7 mouse cellular contexts compared by ENCODE assay signal in the genomic region with DNA sequence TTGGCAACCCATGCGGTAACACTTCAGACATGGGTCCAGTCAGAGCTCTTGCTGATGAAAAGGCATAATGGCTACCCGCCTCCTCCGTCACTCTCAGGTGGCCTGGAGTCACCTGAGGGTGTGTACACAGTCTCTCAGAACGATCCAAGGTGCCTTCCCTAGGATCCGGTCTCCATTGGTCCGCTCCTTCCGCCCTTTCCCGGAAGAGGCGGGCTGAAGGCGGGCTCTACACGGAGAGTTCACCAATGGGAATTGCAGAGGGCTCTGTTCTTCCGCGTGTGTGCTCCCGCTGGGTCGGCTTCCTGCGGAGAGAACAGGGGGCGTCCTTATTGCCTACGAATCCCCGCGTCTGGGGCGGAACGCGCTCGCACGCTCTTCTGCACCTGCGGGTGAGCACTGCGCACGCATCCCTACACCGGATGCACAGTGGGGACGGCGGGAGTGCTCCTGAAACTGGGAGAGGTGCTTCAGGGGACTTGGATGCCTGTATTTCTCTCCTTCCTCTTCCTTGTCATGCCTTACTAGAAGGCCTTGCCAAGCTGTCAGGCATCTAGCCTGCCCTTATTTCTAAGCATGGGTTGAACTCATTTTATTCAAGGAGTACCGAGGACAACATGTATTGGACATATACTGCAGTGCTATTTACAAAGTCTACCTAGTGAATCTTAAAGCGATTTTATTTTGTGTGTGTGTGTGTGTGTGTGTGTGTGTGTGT. TPM values are rescaled to one million over a fixed set of nuclear protein-coding genes. Genes with fewer than 3 reads are reported as not detected.
DNase-seq lines count a peak whose midpoint lies in the region; ATAC-seq lines count a peak whose summit lies in the region.

TSS of gene Coa4 (plus strand) at position 268 of the 715 bp plus-strand sequence.

- H3K9ac ChIP-seq in intestine, embryonic 16.5 days (ENCODE audit: low read depth, low read length), result peak within 1 kb of the TSS; percentile 85
- H3K9ac ChIP-seq in midbrain, embryonic 11.5 days (ENCODE audit: low read length), result peak within 1 kb of the TSS; percentile 81

- peaks cover 4% of the 10 kb centered on the region; the same call in 1 of the 2 replicates for H3K4me1 ChIP-seq in intestine, embryonic 16.5 days (ENCODE audit: control insufficient read depth, insufficient read depth, low read length)
- H3K4me1 ChIP-seq in midbrain, embryonic 11.5 days (ENCODE audit: control insufficient read depth, insufficient read depth, low read length), result peaks cover 6% of the 10 kb centered on the region

- intact Hi-C loops in left cerebral cortex, postnatal 36 days (cut with DNase I), result loop anchor here (5.0 kb wide), 1 partner anchor 55 kb away; no protein-coding TSS in a partner anchor

- H3K9me3 ChIP-seq in intestine, embryonic 16.5 days (ENCODE audit: control insufficient read depth, low read length), result no peaks in the 10 kb centered on the region
- H3K9me3 ChIP-seq in midbrain, embryonic 11.5 days (ENCODE audit: control insufficient read depth, low read length), result no peaks in the 10 kb centered on the region

- H3K27ac ChIP-seq in intestine, embryonic 16.5 days (ENCODE audit: low read length), result peak within 1 kb of the TSS; percentile 98
- H3K27ac ChIP-seq in midbrain, embryonic 11.5 days (ENCODE audit: low read depth, low read length), result no peak within 1 kb of the TSS

- DNase-seq in adrenal gland, adult 8-10 months, result peak; percentile 78
- DNase-seq in embryo, embryonic 9.5 days (ENCODE audit: extremely low spot score), result peak; percentile 90
- peak; percentile 56 to 81 for DNase-seq in gastrocnemius, postnatal 4 days (ENCODE audit: low spot score in 2 of 2)
- peak; percentile 87 to 90 for DNase-seq in left cerebral cortex, postnatal 36 days (ENCODE audit: low spot score in 2 of 2)
- peak; percentile 98 for DNase-seq in midbrain, embryonic 11.5 days (ENCODE audit: low spot score, missing footprints)
- peak; percentile 91 for DNase-seq in skeletal muscle tissue, adult 2 months (ENCODE audit: low read depth, low spot score)

- WGBS in intestine, embryonic 16.5 days, result under 1% methylated on average over 33 of the region's 33 CpGs
- WGBS in midbrain, embryonic 11.5 days, result under 1% methylated on average over 33 of the region's 33 CpGs

- H3K4me2 ChIP-seq in intestine, embryonic 16.5 days (ENCODE audit: low read depth, low read length), result peak within 1 kb of the TSS; percentile 57
- H3K4me2 ChIP-seq in midbrain, embryonic 11.5 days, result peak within 1 kb of the TSS; percentile 61

- peak; percentile 99 for ATAC-seq in intestine, embryonic 16.5 days
- peak; percentile 100 for ATAC-seq in midbrain, embryonic 11.5 days (ENCODE audit: low FRiP score)

- H3K4me3 ChIP-seq in intestine, embryonic 16.5 days (ENCODE audit: low read length), result peak within 1 kb of the TSS; percentile 80
- peak within 1 kb of the TSS; percentile 66 for H3K4me3 ChIP-seq in midbrain, embryonic 11.5 days (ENCODE audit: low read depth, low read length)

- H3K36me3 ChIP-seq in intestine, embryonic 16.5 days (ENCODE audit: control insufficient read depth, insufficient read depth, low read length), result peaks cover 12% of the 10 kb centered on the region
- peaks cover 12% of the 10 kb centered on the region for H3K36me3 ChIP-seq in midbrain, embryonic 11.5 days (ENCODE audit: control insufficient read depth, insufficient read depth, low read length)

- no peaks in the 10 kb centered on the region for H3K27me3 ChIP-seq in intestine, embryonic 16.5 days (replicated peaks; ENCODE audit: control insufficient read depth, insufficient read depth, low read length)
- no peaks in the 10 kb centered on the region; the same call in 1 of the 2 replicates for H3K27me3 ChIP-seq in midbrain, embryonic 11.5 days (ENCODE audit: control insufficient read depth, insufficient read depth, low read length)

RNA-seq across cellular contexts. Expression of gene Coa4, which starts in this region (rescaled TPM):
- total RNA-seq in adrenal gland, adult 8-10 months (2022), result 10 to 100 TPM in 3 of 4 experiments, 1 to 10 TPM in 1; 8.1 to 14.5 (median 11.3) TPM
- 10 to 100 TPM; 10.7 to 13.1 TPM for total RNA-seq in gastrocnemius, postnatal 4 days (2021)
- polyA plus RNA-seq in intestine, embryonic 16.5 days (2015; fragmentation: Nextera tagmentation; extraction: Ambion mirVana), result 59.2 and 59.3 TPM in 2 replicates
- total RNA-seq in left cerebral cortex, postnatal 36 days (2021), result 10 to 100 TPM in 1 of 2 experiments, 1 to 10 TPM in 1; 8.5 to 10.8 TPM
- polyA plus RNA-seq in midbrain, embryonic 11.5 days (2014; fragmentation: Nextera tagmentation; extraction: Ambion mirVana), result 15.7 and 22.8 TPM in 2 replicates
